Mouse (Mus musculus) cortical plate, adult 2 months (tissue): Measurements from ENCODE around the gene Samd4b.

Experiments
- CTCF ChIP-seq: fragments of 200-500 bp; IDR thresholded peaks from 2 replicates; pipeline ENCODE4 v1.5.1; 2011; ENCODE audit warnings: mild to moderate bottlenecking, control low read depth, low read length; ENCODE audit not compliant: insufficient read depth; ENCODE audit errors: extremely low read depth
- POLR2A ChIP-seq: fragments of 200-500 bp; IDR thresholded peaks from 2 replicates; pipeline ENCODE4 v1.6.1; 2011; ENCODE audit warnings: mild to moderate bottlenecking, low read length, control low read depth; ENCODE audit not compliant: insufficient read depth; ENCODE audit errors: extremely low read depth

GRCm38 (mm10) chr7:28490410-28490809 lies 107.5 kb downstream of the Samd4b start:
- peak; percentile 44; the same call in 1 of the 2 replicates for TF ChIP-seq CTCF
- TF ChIP-seq POLR2A, result no peak
